Mouse (Mus musculus) adrenal gland (tissue): ENCODE results near the gene Hddc3.

Experiments
- intact Hi-C: fragments of 180-260 bp; cut with DNase I; formaldehyde crosslinking; loops from one replicate; pipeline ENCODE4 v1.15.1; 2025

Hddc3 gene

DNA sequence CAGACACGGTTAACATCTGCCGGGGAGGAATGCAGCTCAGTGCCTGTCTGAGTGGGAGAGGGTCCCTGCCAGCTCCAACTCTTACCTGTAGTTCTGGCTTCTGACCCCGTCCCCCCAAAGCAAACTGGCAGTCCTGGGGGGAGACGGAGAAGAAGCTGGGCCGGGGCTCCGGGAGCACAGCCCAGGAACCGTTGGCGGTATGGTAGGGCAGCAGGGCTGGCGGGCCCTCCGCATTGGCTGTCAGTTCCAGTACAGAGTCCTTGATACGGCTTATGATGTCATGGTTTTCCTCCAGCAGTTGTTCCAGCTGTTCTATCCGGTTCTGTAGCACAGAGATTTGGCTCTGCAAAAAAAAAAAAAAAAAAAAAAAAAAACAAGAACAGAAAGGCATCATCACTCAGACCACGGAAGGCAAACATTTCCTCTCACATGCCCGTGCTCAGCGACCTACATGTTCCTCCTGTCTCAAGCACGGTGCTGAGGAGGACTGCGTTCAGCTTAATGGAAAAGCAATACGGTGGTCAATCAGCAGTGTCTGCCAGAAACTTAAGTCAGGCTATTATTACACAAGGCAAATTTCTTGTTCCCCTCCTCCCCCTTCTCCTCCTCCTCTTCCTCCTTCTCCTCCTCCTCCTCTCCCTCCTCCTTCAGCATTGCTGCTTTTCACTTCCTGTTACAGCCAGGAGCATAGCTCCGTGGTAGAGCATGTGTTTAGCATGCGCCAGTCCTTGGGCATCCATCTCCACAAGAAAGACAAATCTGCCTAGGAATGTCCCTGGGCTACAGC, 25.9 kb downstream of the Hddc3 start:
- intact Hi-C loops = no loop called here

DNA sequence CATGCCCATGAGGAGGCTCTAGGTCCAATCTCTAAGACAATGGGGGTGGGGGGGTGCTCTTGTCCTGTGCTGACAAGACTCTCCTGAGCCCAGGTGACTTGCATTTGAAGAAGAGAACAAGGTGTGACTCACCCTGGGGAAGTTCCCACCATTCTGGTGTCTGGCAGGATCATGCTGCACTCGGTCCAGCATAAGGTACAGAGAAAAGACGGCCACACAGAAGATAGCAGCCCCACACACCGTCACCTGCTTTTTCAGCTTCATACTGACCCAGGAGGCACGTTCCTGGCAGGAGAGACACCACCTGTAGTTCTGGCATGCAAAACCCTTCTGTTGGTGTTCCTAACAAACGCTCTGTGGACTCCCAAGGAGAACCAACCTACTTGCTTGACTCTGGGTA, 26.6 kb downstream of the Hddc3 start:
- intact Hi-C loops = no loop called here

DNA sequence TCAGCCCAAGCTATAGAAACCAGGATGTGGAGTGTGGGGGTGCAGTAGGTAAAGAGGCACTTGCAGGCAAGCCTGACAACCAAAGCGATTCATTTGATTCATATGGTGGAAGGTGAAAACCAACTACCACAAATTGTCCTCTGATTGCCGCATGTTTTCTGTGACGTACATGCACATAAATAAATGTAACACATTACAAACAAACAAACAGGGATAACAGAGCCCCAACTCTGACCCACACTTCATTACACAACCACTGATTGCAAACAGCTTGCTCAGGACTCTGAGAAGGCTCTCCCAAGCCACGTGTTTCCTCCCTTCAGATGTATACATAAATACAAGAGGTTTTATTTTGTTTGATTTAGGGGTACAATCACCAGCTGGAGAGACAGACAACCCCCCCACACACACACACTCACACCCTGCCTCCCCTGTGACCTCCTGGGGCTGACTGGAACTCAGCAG, 27.1 kb downstream of the Hddc3 start:
- intact Hi-C loops = no loop called here

DNA sequence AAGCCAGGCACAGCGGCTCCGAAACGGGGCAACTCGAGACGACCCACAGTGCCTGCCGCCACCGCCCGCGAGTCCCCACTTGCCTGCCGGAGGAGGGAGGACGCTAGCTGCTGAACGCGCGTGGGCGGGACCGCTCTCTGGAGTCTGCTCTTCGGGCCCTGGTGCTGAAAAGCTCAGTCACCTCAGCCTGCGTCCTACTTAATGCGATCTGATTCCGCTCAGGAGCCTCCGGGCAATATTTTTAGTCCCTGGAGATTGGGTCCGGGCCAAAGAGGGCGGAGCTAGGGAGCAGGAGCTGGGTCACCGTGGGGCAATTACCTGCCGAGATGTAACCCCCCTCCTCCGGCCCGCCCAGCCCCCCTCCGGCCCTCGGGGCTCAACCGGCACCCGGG, 27.7 kb downstream of the Hddc3 start:
- intact Hi-C loops = loop anchor here (1.0 kb wide), 1 partner anchor 27 kb away; the partner anchor contains the start of gene Hddc3

DNA sequence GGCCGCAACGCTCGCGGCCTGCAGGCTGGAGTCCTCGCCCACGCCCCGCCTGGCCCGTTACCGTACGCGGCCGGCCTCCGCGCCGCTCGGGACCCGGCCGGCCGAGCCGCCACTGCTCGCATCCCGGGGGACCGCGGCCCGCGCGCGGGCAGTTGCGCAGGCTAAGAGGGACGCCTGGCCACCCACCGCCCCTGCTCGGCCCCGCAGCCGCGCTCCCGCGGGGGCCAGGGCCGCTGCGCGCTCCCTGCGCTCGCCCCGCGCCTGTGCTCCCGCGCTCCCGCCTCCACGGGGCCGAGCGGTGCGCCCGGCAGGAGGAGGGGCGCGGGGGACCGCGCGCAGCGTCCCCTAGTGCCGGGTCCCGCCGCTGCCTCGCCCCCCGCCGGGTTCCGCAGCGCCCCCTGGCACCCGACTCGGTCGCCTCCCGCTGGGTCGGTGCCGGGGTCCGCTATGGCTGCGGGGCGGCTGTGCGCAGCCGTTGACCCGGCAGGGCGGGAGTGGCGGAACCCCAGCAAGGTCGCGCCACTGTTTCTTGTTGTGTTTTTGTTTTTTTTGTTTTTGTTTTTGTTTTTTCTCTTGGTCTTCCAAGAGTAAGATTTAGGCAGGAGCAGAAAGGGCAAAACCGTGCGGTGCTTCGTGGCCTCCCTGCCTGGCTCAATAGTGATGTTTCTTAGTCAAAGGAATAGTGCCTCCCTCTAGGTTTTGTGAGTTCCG, 28.3 kb downstream of the Hddc3 start, which contains the start of gene Man2a2:
TSS of gene Man2a2 (minus strand) at position 335 of the 711 bp plus-strand sequence.
- intact Hi-C loops = loop anchor here (1.0 kb wide), 1 partner anchor 28 kb away; the partner anchor contains the start of gene Hddc3

DNA sequence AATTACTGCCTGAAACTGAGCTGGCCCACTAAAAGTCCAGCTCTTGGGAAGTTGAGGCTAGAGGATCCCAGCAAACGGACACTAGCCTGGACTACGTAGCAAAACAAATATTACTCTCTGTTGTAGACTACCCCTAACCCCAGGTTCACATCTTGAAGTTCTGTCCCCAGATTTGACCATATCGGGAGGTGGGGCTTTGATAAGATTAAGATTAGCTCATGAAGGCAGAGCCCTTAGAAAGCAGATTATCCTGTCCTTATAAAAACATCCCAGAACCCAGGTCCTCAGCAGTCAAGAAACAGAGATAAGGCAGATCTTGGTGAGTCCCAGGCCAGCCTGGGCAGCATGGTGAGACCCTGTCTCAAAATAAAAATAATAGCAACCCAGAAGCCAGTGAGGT, 29.3 kb downstream of the Hddc3 start:
- intact Hi-C loops = no loop called here

DNA sequence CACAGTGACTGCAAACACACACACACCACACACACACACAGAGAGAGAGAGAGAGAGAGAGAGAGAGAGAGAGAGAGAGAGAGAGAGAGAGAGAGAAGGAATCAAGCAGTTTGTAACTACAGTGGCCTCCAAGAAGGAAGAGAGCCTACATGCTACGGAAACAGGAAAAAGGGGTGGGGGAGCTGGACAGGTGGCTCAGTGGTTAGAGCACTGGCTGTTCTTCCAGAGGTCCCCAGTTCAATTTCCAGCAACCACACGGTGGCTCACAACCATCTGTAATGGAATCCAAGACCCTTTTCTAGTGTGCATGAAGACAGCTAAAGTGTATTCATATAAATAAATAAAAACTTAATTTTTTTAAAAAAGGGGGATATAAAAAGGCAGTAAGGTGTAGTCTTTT, 29.8 kb downstream of the Hddc3 start:
- intact Hi-C loops = no loop called here

DNA sequence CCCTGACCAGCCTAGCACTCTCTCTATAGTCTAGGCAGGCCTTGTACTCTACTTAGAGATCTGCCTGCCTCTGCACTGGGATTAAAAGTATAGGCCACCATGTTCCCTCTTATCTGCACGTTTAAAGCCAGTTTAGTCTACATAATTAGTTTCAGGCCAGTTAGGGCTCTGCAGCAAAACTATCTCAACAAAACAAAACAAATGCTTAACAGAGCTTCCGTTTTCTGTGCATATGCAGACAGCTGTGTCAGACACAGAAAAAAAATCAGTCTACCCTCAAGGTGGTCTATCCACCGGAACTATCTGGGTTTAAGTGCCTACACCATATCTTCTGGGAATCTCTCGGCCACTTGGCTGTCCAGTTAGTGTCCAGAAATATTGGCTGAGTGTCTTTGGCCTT, 30.4 kb downstream of the Hddc3 start:
- intact Hi-C loops = no loop called here

DNA sequence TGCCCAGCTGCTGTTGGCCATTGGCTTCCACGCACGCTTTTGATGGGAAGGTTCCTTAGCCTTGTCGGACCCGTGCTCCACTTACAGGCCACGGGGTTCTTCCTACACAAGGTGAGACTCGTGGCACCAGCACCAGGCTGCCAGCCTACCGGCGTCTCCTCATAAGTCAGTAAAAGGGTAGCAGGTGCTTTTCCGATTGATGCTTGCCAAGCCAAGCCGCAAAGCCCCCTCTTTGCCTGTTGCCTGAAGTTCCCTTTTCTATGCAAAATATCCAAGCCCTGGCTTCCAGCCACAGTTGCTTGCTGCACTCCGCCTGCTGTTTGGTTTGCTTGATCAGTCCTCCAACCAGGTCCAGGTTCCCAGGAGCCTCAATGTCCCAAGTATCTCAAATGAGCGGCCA, 30.9 kb downstream of the Hddc3 start:
- intact Hi-C loops = no loop called here

DNA sequence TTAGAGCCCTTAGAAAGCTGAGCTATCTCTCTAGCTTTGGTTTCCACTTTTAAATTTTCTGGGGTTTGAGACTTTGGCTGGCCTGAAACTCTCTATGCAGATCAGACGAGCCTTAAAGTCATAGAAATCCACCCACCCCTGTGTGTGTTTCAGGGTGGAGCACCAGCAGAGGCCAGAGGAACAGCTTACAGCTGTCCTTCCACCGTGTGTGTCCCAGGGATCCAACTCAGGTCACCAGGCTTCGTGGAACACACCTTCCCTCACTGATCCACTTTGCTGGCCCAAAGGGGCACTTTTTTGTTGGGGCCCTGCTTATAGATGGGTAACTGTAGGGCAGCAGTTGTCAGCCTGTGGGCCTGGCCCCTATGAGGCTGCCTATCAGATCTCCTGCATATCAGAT, 31.4 kb downstream of the Hddc3 start:
- intact Hi-C loops = no loop called here

DNA sequence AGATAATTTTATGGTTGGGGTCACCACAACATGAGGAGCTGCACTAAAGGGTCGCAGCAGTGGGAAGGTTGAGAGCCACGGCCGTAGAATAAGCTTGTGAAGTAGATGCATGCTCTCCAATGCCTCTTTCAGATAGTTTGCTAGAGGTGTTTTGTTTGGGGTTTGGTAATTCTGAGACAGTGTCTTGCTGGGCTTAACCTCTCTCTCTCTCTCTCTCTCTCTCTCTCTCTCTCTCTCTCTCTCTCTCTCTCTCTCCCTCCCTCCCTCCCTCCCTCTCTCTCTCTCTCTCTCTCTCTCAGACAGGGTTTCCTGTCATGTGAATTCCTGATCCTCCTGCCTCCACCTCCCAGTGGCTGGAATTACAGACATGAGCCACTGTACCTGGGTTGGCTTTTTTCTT, 31.8 kb downstream of the Hddc3 start:
- intact Hi-C loops = loop anchor here (5.0 kb wide), 1 partner anchor 232 kb away; no protein-coding TSS in a partner anchor

DNA sequence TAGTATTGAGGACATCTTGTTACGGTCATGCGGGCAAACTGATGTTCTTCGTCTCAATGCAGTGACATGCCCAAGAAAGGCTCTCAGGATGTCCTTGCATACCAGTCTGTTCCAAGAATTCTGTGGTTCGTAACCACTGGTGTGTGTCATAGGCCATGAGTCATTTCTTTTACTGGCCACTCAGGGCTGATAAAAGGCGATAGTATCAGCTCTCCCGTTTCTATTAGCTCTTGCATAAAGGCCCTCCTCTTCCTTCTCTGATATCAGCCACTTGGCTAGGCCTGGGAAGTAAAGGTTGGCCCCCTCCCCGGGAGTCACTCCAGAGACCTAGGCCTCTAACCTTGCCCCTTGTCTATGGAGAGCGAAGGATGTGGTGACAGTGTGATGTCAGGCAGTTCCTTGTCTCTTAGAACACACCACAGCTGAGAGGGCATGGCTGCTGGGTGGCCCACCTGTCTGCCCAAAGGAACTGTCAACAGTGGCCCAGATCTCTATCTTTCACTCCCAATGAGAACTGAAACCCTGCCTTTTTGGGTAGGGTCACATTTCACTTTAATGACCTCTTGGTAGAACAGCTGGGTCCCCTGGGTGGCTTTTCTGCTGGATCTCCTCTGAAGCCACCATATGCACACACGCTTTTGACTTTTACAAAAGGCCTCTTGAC, 32.6 kb downstream of the Hddc3 start:
- intact Hi-C loops = loop anchor here (2.0 to 5.0 kb wide), 2 partner anchors 33 to 233 kb away; partner anchors contain the start of gene Hddc3

DNA sequence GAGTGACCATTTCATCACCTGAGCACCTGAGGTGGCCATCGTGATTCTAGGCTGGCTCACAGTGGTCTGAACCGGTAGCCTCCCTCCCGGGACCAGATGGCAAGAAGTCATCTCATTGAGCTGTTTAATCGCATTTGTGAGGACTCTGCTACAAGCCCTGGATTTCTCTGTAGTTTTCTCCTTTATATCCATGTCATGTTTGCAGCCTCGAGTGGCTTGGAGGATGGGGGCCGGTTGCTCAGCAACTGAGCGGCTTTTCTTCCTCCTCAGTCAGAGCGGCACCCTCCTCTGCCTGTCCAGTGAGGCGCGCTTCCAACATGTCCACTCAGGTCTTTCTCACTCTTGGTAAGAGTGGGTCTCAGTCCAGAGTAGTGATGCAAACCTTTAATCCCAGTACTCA, 33.3 kb downstream of the Hddc3 start:
- intact Hi-C loops = loop anchor here (2.0 to 5.0 kb wide), 2 partner anchors 33 to 234 kb away; partner anchors contain the start of gene Hddc3

DNA sequence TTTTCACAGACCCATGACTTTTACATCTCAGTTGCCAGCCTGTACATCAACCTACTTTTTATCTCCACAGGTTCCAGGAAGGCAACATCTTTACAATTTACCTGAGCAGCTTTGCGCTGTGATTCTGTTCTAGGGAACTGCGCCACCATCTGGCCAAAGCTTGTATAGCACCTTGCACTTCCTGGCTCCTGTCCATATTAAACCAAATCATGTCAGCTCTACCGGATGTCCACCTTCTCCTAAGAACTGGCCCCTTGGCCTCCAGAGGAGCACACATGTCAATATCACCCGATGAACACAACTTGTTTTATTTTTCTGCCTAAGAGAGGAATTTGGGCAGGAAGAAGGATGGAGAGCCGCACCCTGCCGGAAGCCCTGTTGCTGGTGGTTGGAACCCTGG, 34.6 kb downstream of the Hddc3 start:
- intact Hi-C loops = loop anchor here (2.0 to 5.0 kb wide), 2 partner anchors 35 to 235 kb away; partner anchors contain the start of gene Hddc3

DNA sequence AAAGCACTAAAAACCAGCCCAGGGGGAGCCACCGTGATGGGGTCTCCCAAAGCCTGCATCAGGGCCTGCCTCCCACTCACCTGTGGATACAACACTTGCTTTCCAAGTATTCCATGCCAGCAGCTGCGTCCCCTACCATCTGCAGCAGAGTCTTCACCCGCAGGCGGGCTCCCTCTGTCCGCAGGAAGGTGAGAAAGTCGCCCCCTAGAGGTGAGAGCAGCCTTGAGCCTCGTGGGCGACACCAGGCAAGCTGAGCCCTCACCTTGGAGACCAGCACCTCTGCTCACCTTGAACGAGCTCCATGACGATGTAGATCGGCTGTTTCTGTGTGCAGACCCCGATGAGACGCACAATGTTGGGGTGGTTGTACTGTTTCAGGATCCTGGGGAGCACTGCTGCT, 36.6 kb downstream of the Hddc3 start:
- intact Hi-C loops = loop anchor here (5.0 kb wide), 1 partner anchor 237 kb away; no protein-coding TSS in a partner anchor

DNA sequence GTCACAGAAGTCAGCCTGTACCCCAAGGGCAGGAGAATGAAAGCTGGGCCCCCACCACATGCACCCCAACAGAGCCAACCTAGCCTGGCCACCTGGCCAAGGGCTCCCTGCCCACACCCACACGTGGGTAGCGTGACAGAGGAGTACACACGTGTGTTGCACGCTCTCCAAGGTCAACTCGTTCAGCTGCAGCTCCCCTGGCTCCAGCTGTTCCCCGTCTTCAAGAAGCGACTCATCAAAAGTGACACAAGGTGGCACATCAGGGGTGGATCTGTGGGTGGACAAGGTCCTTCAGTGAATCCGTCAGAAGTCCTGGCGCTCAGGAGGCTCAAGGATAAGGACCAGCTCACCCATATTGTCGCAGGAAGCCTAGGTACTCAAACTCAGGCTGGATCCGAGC, 40.0 kb downstream of the Hddc3 start:
- intact Hi-C loops = no loop called here

DNA sequence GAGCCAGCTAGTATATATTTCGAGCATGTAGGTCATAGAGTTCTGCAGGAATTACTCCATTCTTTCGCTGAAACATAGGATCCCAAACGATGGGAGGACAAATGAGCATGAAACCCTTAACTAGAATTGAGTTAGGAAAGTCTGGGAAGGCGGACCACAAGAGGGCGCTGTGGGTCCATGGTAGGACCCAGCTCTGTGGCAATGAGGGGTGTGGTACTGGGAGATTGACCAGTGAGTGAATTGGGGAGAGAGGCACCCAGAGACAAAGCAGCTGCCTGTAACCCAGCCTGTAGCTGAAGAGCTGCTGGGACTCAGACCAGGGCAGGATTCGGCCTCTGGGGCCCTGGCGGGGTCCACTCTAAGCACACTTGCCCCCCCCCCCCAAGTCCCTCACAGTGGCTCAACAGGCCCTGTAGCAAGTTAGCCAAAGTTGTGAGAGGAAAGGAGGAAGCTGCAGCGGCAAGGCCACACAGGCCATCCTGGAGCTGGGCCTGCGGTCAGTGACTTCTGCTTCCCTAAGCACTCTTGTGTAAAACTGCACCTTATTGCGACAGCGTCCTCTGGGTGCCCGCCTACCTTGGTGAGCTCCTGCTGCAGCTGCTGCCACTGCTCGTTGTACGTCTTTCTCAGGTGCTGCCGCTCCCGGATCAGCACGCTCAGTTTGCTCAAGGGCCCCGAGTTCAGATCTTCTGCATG, 43.5 kb downstream of the Hddc3 start:
- intact Hi-C loops = loop anchor here (1.0 kb wide), 1 partner anchor 198 kb away; no protein-coding TSS in a partner anchor

DNA sequence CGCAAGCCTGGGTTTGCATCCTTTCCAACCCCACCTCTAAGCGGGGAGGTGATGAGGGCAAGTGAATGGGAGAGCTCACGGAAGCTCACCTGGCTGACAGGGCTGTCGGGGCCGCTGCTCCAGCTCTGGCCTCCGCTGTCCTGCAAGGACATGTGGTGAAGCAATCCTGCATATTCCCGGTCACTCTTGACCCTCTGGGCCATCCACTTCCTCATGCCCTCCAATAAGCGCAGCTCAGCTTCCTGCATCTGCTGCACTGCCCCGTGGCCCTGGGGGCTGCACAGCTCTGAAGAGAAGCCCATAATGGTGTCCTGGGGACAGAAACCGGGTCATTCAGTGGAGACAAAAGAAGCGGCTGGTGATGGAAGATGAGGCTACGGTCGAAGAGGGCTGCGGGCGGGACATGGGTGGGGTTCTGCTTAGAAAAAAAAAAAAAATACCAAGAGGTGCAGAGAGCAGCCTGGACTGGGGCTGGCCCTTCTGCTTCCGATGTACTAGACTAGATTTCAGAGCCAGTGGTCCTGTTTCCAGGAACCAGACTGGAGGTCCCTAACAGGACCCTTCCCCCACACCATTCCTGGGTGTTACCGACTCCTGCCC, 44.2 kb downstream of the Hddc3 start:
- intact Hi-C loops = no loop called here

DNA sequence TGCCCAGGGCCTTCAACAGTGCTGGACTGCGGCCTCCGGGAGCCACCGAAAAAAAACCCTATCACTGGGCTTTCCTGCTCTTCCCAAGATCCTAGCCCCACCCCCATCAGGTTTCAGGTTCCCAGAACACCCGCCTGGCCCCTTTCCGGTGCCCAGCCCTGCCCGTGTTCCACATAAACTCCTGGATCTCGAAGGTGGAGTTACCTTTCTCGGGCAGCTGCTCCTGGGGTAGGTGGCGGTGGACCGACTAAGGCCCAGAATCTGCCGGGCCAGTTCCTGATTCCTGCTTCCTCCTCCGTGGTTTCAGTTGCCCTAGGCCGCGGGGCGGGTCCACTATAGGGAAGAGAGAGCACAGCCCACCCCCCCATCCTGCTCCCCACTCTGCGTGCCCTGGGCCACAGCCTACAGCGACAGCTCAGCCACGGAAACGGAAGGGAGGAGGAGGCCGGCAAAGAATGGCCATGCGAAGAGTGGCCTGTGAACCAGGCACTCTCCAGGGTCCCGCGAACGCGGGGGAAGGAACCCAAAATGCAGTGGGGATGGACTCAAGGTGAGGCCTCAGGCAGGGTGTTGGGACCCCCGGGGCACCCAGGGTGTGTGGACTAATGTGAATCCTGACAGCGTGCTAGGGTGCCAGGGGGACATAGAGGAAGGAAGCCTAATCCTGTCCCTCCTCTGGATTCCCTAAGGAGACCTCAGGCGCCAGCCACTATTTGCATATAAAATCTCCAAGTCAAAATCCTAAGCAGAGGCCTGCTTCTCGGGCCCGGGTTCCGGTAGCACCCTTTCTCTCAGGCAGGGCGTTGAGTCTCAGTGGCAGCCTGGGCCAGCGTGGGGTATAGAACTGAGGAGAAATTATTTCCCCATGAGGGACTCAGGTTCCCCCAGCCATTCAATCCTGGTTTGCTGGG, 45.0 kb downstream of the Hddc3 start, which contains the start of gene Fes:
TSS of gene Fes (minus strand) at position 314 of the 911 bp plus-strand sequence.
- intact Hi-C loops = no loop called here
